Mouse (Mus musculus) bone marrow macrophage, adult 2 months (primary cell): ENCODE results near the gene Smpx.

Source experiments
- CTCF ChIP-seq: IDR thresholded peaks from 2 replicates; pipeline ENCODE4 v1.5.1; 2012; ENCODE audit warnings: low read depth, mild to moderate bottlenecking, low read length, moderate library complexity
- POLR2A ChIP-seq: IDR thresholded peaks from 2 replicates; pipeline ENCODE4 v1.6.1; 2012; ENCODE audit warnings: mild to moderate bottlenecking, low read depth, low read length, borderline replicate concordance

DNA sequence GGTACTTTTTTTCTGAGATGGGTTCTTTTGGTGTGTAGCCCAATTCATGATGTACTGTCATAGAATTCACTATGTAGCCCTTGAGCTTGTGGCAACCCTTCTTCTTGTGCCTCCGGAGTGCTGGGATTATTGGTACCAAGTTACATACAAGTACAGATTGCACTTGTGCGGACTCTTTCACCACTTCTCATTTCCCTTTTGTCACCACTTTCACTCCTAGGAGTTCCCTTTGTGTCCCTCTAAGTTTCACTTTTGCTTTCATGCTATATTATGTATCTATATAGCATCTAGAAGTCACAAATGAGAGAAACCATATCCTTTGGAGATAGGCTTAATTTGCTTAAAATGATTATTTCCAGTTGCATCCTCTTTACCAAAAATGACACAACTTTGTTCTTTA is 103.0 kb downstream of the Smpx start:
- TF ChIP-seq POLR2A (no peak), CTCF (no peak)
